Mouse (Mus musculus): Measurements from ENCODE around the gene Il5. TPM values are rescaled to one million over a fixed set of nuclear protein-coding genes. Genes with fewer than 3 reads are reported as not detected.
"Not testable (repeated sequence)": the region's sequence is repeated elsewhere in the genome, so short reads cannot be mapped to it uniquely, and the experiment has no call there.

Il5 gene
- polyA plus RNA-seq, 1 experiment from 2014 or later, result not detected

DNA sequence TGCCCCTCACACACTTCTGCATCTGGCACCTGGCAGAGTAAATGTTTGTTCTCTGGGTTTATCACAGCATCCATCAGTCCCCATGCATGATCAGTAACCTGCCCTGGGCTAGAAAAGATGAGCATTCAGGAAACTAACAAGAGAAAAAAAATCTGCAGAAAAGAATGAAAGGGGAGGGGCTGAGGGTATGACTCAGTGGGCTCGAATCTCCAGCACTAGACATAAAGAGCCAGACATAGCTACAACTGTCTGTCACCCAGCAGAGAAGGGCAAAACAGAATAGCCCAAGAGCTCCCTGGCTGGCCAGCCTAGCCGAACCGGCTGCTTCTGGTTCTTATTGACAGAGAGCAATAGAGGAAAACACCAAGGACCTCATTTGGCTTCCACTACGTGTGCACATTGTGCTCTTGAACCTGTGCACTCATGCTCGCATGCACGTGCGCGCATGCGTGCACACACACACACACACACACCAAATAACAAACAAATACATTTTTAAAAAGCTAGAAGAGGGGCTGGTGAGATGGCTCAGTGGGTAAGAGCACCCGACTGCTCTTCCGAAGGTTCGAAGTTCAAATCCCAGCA is 34.5 kb downstream of the Il5 start:
- no peaks in the 10 kb centered on the region for H3K36me3 ChIP-seq (ENCODE audit: control insufficient read depth, insufficient read depth, low read length)
- no peak overlapping the region for H3K27ac ChIP-seq (ENCODE audit: low read depth, low read length)
- no peaks in the 10 kb centered on the region for H3K9me3 ChIP-seq (ENCODE audit: control insufficient read depth, low read length)
- no peak overlapping the region for H3K9ac ChIP-seq (ENCODE audit: low read depth, low read length)
- no peaks in the 10 kb centered on the region for H3K27me3 ChIP-seq (replicated peaks; ENCODE audit: control insufficient read depth, insufficient read depth, low read length)
- no peak for ATAC-seq
- 81% methylated on average over 12 of the region's 12 CpGs for WGBS
- no peak overlapping the region for H3K4me2 ChIP-seq (ENCODE audit: low read length)
- H3K4me1 ChIP-seq (ENCODE audit: control insufficient read depth, insufficient read depth, low read depth, low read length), result peaks cover 3% of the 10 kb centered on the region; the same call in 1 of the 2 replicates
- H3K4me3 ChIP-seq (ENCODE audit: low read length), result no peak overlapping the region

DNA sequence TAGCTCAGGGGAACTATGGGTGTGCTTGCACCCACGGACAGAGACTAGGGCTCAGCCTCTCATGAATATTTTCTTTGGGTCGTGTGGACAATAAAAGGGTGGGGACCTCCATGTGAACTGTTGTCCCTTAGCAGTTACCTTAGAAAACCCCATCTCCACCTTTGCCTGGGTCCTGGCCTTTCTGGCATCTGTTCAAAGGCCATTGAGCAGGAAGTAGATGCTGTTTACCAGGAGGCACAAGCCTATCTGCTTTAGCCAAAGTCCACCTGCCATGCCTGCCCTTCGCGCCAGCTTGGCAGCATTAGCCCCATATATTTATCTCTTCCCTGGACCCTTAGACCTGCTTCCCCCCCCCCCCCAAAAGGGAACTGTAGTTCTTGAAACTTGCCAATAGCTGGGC is 37.0 kb downstream of the Il5 start:
- peaks cover 8% of the 10 kb centered on the region for H3K27me3 ChIP-seq (replicated peaks; ENCODE audit: control insufficient read depth, insufficient read depth, low read length)
- no peak for ATAC-seq
- H3K4me2 ChIP-seq (ENCODE audit: low read length), result no peak overlapping the region
- no peak overlapping the region for H3K27ac ChIP-seq (ENCODE audit: low read depth, low read length)
- H3K4me1 ChIP-seq (ENCODE audit: control insufficient read depth, insufficient read depth, low read depth, low read length), result peaks cover 14% of the 10 kb centered on the region
- no peak overlapping the region for H3K4me3 ChIP-seq (ENCODE audit: low read length)
- H3K9me3 ChIP-seq (ENCODE audit: control insufficient read depth, low read length), result no peaks in the 10 kb centered on the region
- H3K9ac ChIP-seq (ENCODE audit: low read depth, low read length), result no peak overlapping the region
- no peaks in the 10 kb centered on the region for H3K36me3 ChIP-seq (ENCODE audit: control insufficient read depth, insufficient read depth, low read length)
- WGBS, result 96% methylated on average over 4 of the region's 4 CpGs

GRCm38 (mm10) chr11:53758033-53758432 is 37.4 kb downstream of the Il5 start:
- not testable (repeated sequence) for H3K4me2 ChIP-seq (ENCODE audit: low read length)

DNA sequence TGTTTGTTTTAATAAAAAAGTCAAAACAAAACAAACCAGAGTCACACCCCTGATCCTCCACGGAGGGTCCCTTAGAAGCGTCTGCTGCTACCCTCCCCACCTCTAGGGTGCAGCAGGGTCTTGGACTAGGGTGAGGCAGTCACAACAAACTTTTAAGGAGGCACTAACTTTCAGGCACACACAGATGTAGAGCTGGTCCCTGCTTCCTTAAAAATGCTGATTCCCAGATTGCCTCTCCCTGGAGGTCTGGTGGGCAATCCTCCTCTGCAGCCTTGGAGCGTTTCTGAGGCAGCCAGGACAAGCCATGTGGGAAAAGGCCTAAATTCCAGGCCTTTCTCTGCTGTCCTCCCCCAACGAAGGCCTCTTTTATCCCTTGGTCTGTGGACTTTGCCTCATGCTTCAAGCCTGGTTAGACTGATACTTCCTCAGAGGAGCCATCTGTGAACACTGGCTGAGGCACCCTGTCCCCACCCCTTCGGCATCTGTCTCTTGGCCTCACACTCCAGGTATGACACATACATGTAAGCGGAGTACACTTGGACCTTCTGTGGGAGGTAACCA is 38.3 kb downstream of the Il5 start:
- peaks cover 25% of the 10 kb centered on the region for H3K4me1 ChIP-seq (ENCODE audit: control insufficient read depth, insufficient read depth, low read depth, low read length)
- no peak overlapping the region for H3K4me3 ChIP-seq (ENCODE audit: low read length)
- H3K9me3 ChIP-seq (ENCODE audit: control insufficient read depth, low read length), result no peaks in the 10 kb centered on the region
- H3K27ac ChIP-seq (ENCODE audit: low read depth, low read length), result no peak overlapping the region
- H3K36me3 ChIP-seq (ENCODE audit: control insufficient read depth, insufficient read depth, low read length), result no peaks in the 10 kb centered on the region
- no peak for ATAC-seq
- 44% methylated on average over 6 of the region's 6 CpGs for WGBS
- H3K27me3 ChIP-seq (replicated peaks; ENCODE audit: control insufficient read depth, insufficient read depth, low read length), result peaks cover 15% of the 10 kb centered on the region
- no peak overlapping the region for H3K9ac ChIP-seq (ENCODE audit: low read depth, low read length)
- H3K4me2 ChIP-seq (ENCODE audit: low read length), result no peak overlapping the region

More at GRCm38 (mm10) chr11:53758033-53758432, 37.4 kb downstream of the Il5 start:
- H3K36me3 ChIP-seq (ENCODE audit: control insufficient read depth, insufficient read depth, low read length); H3K9ac ChIP-seq (ENCODE audit: low read depth, low read length); H3K4me3 ChIP-seq (ENCODE audit: low read length); H3K27ac ChIP-seq (ENCODE audit: low read depth, low read length); H3K9me3 ChIP-seq (ENCODE audit: control insufficient read depth, low read length); ATAC-seq; H3K27me3 ChIP-seq (replicated peaks; ENCODE audit: control insufficient read depth, insufficient read depth, low read length): not testable (repeated sequence)
- H3K4me1 ChIP-seq (ENCODE audit: control insufficient read depth, insufficient read depth, low read depth, low read length), result peaks cover 16% of the 10 kb centered on the region
- 85% methylated on average over 9 of the region's 9 CpGs for WGBS

DNA sequence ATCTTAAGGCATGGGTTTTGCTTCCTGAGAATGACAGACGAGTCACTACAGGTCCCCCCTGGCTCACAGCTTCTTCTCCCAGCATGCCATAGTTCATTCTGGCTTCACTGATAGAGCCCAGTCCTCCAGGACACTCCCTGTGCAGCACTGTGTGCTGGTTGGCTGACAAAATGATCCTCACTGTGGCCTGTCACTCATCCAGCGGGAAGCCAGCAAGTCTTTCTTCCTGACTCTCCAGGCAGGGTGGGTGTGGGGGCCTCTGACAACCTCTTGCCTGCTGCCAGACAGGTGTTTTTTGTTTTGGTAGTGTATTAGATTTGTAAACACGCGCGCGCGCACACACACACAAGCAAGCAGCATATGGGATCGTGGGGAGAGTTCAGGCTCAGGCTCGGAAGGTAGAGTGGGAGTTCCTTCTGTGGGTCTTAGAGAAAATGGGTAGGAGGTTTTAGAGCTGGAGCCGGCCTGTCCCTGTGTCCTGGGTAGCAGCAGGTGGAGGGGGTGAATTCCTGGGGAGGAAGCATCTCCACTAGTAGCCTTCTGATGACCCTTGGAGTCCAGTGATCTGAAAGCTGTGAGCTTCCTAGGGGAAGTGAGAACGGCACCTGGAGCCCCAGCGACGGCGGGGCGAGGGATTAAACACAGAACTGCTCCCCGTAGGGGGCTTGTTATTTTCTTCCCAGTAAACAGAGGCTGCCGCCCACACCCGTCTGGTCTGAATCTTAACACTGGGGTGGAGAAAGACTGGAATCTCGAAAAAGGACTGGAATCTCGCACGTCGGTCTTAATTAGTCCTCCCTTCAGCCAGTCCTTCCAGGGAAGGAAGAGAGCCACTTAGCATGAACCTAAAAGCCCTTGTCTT is 39.2 kb downstream of the Il5 start:
- no peak overlapping the region for H3K9ac ChIP-seq (ENCODE audit: low read depth, low read length)
- H3K9me3 ChIP-seq (ENCODE audit: control insufficient read depth, low read length), result no peaks in the 10 kb centered on the region
- no peak for ATAC-seq
- H3K4me3 ChIP-seq (ENCODE audit: low read length), result no peak overlapping the region
- H3K4me1 ChIP-seq (ENCODE audit: control insufficient read depth, insufficient read depth, low read depth, low read length), result peaks cover 25% of the 10 kb centered on the region
- H3K36me3 ChIP-seq (ENCODE audit: control insufficient read depth, insufficient read depth, low read length), result no peaks in the 10 kb centered on the region
- H3K27me3 ChIP-seq (replicated peaks; ENCODE audit: control insufficient read depth, insufficient read depth, low read length), result peaks cover 15% of the 10 kb centered on the region
- no peak overlapping the region for H3K27ac ChIP-seq (ENCODE audit: low read depth, low read length)
- WGBS, result 9% methylated on average over 22 of the region's 22 CpGs
- H3K4me2 ChIP-seq (ENCODE audit: low read length), result no peak overlapping the region; the same call in 1 of the 2 replicates

DNA sequence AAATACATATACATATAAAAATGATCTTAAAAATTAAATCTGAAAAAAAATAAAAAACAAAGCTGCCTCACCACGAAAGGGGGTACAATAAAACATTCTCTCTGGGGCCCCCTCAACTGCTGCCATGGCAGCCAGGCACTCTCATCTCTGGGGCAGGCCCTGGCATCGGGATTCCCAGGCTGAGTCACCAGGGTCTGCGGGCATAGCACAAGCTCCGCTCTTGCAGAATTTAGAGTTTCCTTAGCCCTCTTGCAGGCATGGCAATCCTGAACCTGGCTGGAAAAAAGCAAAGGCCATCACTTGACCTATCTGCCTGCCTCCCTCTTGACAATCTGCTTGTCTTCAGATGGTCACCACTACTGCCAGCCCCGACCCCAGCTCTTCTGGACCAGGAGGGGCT is 40.7 kb downstream of the Il5 start:
- Histone ChIP-seq H3K9ac (ENCODE audit: low read depth, low read length) (no peak overlapping the region), H3K36me3 (ENCODE audit: control insufficient read depth, insufficient read depth, low read length) (no peaks in the 10 kb centered on the region), H3K27ac (ENCODE audit: low read depth, low read length) (0 out of 2 replicates have a peak overlapping the region, but pooled peaks have one; percentile 4), H3K4me3 (ENCODE audit: low read length) (no peak overlapping the region), H3K9me3 (ENCODE audit: control insufficient read depth, low read length) (no peaks in the 10 kb centered on the region), H3K4me2 (ENCODE audit: low read length) (no peak overlapping the region), H3K27me3 (replicated peaks; ENCODE audit: control insufficient read depth, insufficient read depth, low read length) (peaks cover 15% of the 10 kb centered on the region), H3K4me1 (ENCODE audit: control insufficient read depth, insufficient read depth, low read depth, low read length) (peaks cover 25% of the 10 kb centered on the region)
- 63% methylated on average over 5 of the region's 5 CpGs for WGBS
- no peak for ATAC-seq

DNA sequence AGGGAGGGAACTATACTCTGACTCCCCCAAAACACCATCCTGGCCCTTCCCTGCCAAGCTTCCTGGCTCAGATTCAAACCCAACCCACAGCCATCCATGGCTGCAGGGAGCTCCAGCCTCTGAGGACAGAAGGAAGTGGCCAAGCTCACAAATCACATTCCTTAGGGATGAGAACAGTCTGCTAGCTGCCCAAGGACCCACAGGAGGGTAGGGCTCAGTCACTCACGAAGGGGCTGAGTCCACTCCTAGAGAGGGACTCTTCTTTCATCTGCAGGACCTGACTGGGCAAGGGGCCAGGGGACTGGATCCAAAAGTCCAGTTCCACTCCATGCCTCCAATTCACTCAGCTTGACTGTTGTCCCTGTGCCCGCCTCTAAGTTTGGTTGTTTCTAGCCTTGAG is 41.2 kb downstream of the Il5 start:
- no peak overlapping the region for H3K9ac ChIP-seq (ENCODE audit: low read depth, low read length)
- peaks cover 25% of the 10 kb centered on the region for H3K4me1 ChIP-seq (ENCODE audit: control insufficient read depth, insufficient read depth, low read depth, low read length)
- peak overlapping the region; percentile 45; the same call in 1 of the 2 replicates for H3K27ac ChIP-seq (ENCODE audit: low read depth, low read length)
- H3K27me3 ChIP-seq (replicated peaks; ENCODE audit: control insufficient read depth, insufficient read depth, low read length), result peaks cover 15% of the 10 kb centered on the region
- no peaks in the 10 kb centered on the region for H3K36me3 ChIP-seq (ENCODE audit: control insufficient read depth, insufficient read depth, low read length)
- H3K4me3 ChIP-seq (ENCODE audit: low read length), result no peak overlapping the region
- H3K4me2 ChIP-seq (ENCODE audit: low read length), result no peak overlapping the region
- peak; percentile 73 for ATAC-seq
- WGBS, result 40% methylated on average over 2 of the region's 2 CpGs
- no peaks in the 10 kb centered on the region for H3K9me3 ChIP-seq (ENCODE audit: control insufficient read depth, low read length)

GRCm38 (mm10) chr11:53762426-53762825 is 41.8 kb downstream of the Il5 start:
- Histone ChIP-seq H3K9ac (ENCODE audit: low read depth, low read length) (no peak overlapping the region; the same call in 1 of the 2 replicates), H3K4me3 (ENCODE audit: low read length) (peak overlapping the region; percentile 32), H3K36me3 (ENCODE audit: control insufficient read depth, insufficient read depth, low read length) (no peaks in the 10 kb centered on the region), H3K4me2 (ENCODE audit: low read length) (peak overlapping the region; percentile 74), H3K27me3 (replicated peaks; ENCODE audit: control insufficient read depth, insufficient read depth, low read length) (peaks cover 15% of the 10 kb centered on the region), H3K4me1 (ENCODE audit: control insufficient read depth, insufficient read depth, low read depth, low read length) (peaks cover 25% of the 10 kb centered on the region), H3K27ac (ENCODE audit: low read depth, low read length) (no peak overlapping the region), H3K9me3 (ENCODE audit: control insufficient read depth, low read length) (no peaks in the 10 kb centered on the region)
- ATAC-seq, result no peak
- WGBS, result 61% methylated on average over 2 of the region's 2 CpGs

All from hindbrain, embryonic 16.5 days (tissue).